Mouse (Mus musculus) C2C12 (cell line): ENCODE data around the gene Stk31.

Experiments
- CEBPB ChIP-seq: IDR thresholded peaks from one replicate; pipeline ENCODE4 v1.6.1; 2011; ENCODE audit warnings: low read depth, mild to moderate bottlenecking, control low read depth, moderate library complexity
- CTCF ChIP-seq: IDR thresholded peaks from one replicate; pipeline ENCODE4 v1.5.1; 2011; ENCODE audit not compliant: control insufficient read depth, insufficient read depth, insufficient read length
- FOSL1 ChIP-seq: IDR thresholded peaks from one replicate; pipeline ENCODE4 v1.8.0; 2011; ENCODE audit warnings: mild to moderate bottlenecking, low read length; ENCODE audit not compliant: poor library complexity, insufficient read depth, severe bottlenecking
- MAX ChIP-seq: IDR thresholded peaks from one replicate; pipeline ENCODE4 v1.6.1; 2011; ENCODE audit warnings: mild to moderate bottlenecking, control low read depth
- MYOD1 ChIP-seq: IDR thresholded peaks from one replicate; pipeline ENCODE4 v1.6.1; 2011; ENCODE audit warnings: low read depth; ENCODE audit not compliant: control insufficient read depth, insufficient read length
- MYOG ChIP-seq: IDR thresholded peaks from one replicate; pipeline ENCODE4 v1.6.1; 2011; ENCODE audit not compliant: control insufficient read depth, insufficient read length; ENCODE audit errors: extremely low read depth
- USF1 ChIP-seq: IDR thresholded peaks from one replicate; pipeline ENCODE4 v1.6.1; 2011; ENCODE audit warnings: low read depth, mild to moderate bottlenecking, control low read depth, moderate library complexity

GRCm38 (mm10) chr6:49519053-49519452 lies 123.6 kb downstream of the Stk31 start:
- no peak for TF ChIP-seq CEBPB
- TF ChIP-seq CTCF: peak; percentile 44
- no peak for TF ChIP-seq USF1
- TF ChIP-seq MYOG: no peak
- no peak for TF ChIP-seq MAX
- TF ChIP-seq FOSL1: no peak
- TF ChIP-seq MYOD1: no peak
